Comparison of ENCODE assay signal across 8 mouse cellular contexts in genomic region chr6:119387801-119388649, GRCm38 (mm10). TPM values are rescaled to one million over a fixed set of nuclear protein-coding genes. Genes with fewer than 3 reads are reported as not detected.
A peak's percentile ranks its signal among the peaks of the same experiment; 100 is the strongest.
DNase-seq lines count a peak whose midpoint lies in the region; ATAC-seq lines count a peak whose summit lies in the region.

No protein-coding gene starts in this region.

- peak overlapping the region; percentile 93 for H3K9ac ChIP-seq in forebrain, embryonic 14.5 days (ENCODE audit: low read length)
- H3K9ac ChIP-seq in hindbrain, embryonic 12.5 days = peak overlapping the region; percentile 94
- H3K9ac ChIP-seq in midbrain, embryonic 12.5 days (replicated peaks) = peak overlapping the region; percentile 87
- peak overlapping the region; percentile 85 for H3K9ac ChIP-seq in stomach, embryonic 14.5 days (replicated peaks; ENCODE audit: low read depth, low read length)

- H3K27me3 ChIP-seq in forebrain, embryonic 14.5 days (replicated peaks; ENCODE audit: control insufficient read depth, insufficient read depth, low read length) = no peaks in the 10 kb centered on the region
- H3K27me3 ChIP-seq in hindbrain, embryonic 12.5 days = no peaks in the 10 kb centered on the region
- H3K27me3 ChIP-seq in midbrain, embryonic 12.5 days = no peaks in the 10 kb centered on the region
- H3K27me3 ChIP-seq in stomach, embryonic 14.5 days (ENCODE audit: control insufficient read depth, insufficient read depth, low read length) = no peaks in the 10 kb centered on the region

- WGBS in forebrain, embryonic 14.5 days = 2% methylated on average over 35 of the region's 76 CpGs
- under 1% methylated on average over 60 of the region's 76 CpGs for WGBS in hindbrain, embryonic 12.5 days
- 2% methylated on average over 23 of the region's 76 CpGs for WGBS in midbrain, embryonic 12.5 days
- under 1% methylated on average over 60 of the region's 76 CpGs for WGBS in stomach, embryonic 14.5 days

- peak overlapping the region; percentile 81 for H3K4me3 ChIP-seq in forebrain, embryonic 14.5 days (ENCODE audit: low read depth, low read length)
- peak overlapping the region; percentile 88 for H3K4me3 ChIP-seq in hindbrain, embryonic 12.5 days
- peak overlapping the region; percentile 87 for H3K4me3 ChIP-seq in midbrain, embryonic 12.5 days
- H3K4me3 ChIP-seq in stomach, embryonic 14.5 days (ENCODE audit: low read depth, low read length) = peak overlapping the region; percentile 69

- no peaks in the 10 kb centered on the region for H3K36me3 ChIP-seq in forebrain, embryonic 14.5 days (ENCODE audit: control insufficient read depth, insufficient read depth, low read length)
- no peaks in the 10 kb centered on the region for H3K36me3 ChIP-seq in hindbrain, embryonic 12.5 days
- 0 out of 2 replicates have a peak, but pooled peaks cover 5% of the 10 kb centered on the region for H3K36me3 ChIP-seq in midbrain, embryonic 12.5 days
- no peaks in the 10 kb centered on the region for H3K36me3 ChIP-seq in stomach, embryonic 14.5 days (ENCODE audit: control insufficient read depth, insufficient read depth, low read length)

- DNase-seq in left cerebral cortex, adult 18-20 months (ENCODE audit: low spot score in 2 of 2) = peak; percentile 8 to 12
- no peak for DNase-seq in left cerebral cortex, adult 11 months (ENCODE audit: low spot score)
- DNase-seq in c-Kit-negative CD71-positive TER-119-positive erythroid progenitor cells, embryonic 14.5 days (ENCODE audit: low read depth, low spot score) = peak; percentile 32
- peak; percentile 47 for DNase-seq in forebrain, embryonic 14.5 days (ENCODE audit: low spot score)
- DNase-seq in left cerebral cortex, postnatal 25 days (ENCODE audit: low spot score in 2 of 2) = peak; percentile 12 to 26

- H3K4me1 ChIP-seq in forebrain, embryonic 14.5 days (ENCODE audit: control insufficient read depth, insufficient read depth, low read length) = peaks cover 23% of the 10 kb centered on the region; the same call in 1 of the 2 replicates
- peaks cover 19% of the 10 kb centered on the region for H3K4me1 ChIP-seq in hindbrain, embryonic 12.5 days
- H3K4me1 ChIP-seq in midbrain, embryonic 12.5 days = peaks cover 14% of the 10 kb centered on the region
- peaks cover 6% of the 10 kb centered on the region; the same call in 1 of the 2 replicates for H3K4me1 ChIP-seq in stomach, embryonic 14.5 days (ENCODE audit: control insufficient read depth, insufficient read depth, low read length)

- H3K27ac ChIP-seq in forebrain, embryonic 14.5 days (ENCODE audit: low read depth, low read length) = peak overlapping the region; percentile 85
- H3K27ac ChIP-seq in hindbrain, embryonic 12.5 days = peak overlapping the region; percentile 94
- H3K27ac ChIP-seq in midbrain, embryonic 12.5 days (replicated peaks) = peak overlapping the region; percentile 93
- peak overlapping the region; percentile 75; the same call in 1 of the 2 replicates for H3K27ac ChIP-seq in stomach, embryonic 14.5 days (ENCODE audit: low read length)

- H3K4me2 ChIP-seq in forebrain, embryonic 14.5 days (ENCODE audit: low read length) = peak overlapping the region; percentile 88
- peak overlapping the region; percentile 74 for H3K4me2 ChIP-seq in hindbrain, embryonic 12.5 days (replicated peaks)
- H3K4me2 ChIP-seq in midbrain, embryonic 12.5 days (replicated peaks) = peak overlapping the region; percentile 86
- H3K4me2 ChIP-seq in stomach, embryonic 14.5 days (replicated peaks; ENCODE audit: low read depth, low read length) = peak overlapping the region; percentile 67

- intact Hi-C loops in left cerebral cortex, postnatal 25 days (cut with DNase I) = no loop called here

- H3K9me3 ChIP-seq in forebrain, embryonic 14.5 days (replicated peaks; ENCODE audit: control insufficient read depth, low read length) = no peaks in the 10 kb centered on the region
- no peaks in the 10 kb centered on the region for H3K9me3 ChIP-seq in hindbrain, embryonic 12.5 days (replicated peaks)
- no peaks in the 10 kb centered on the region for H3K9me3 ChIP-seq in midbrain, embryonic 12.5 days
- H3K9me3 ChIP-seq in stomach, embryonic 14.5 days (ENCODE audit: control insufficient read depth, low read depth, low read length) = no peaks in the 10 kb centered on the region

- peak; percentile 83 for ATAC-seq in forebrain, embryonic 14.5 days
- peak; percentile 92 for ATAC-seq in hindbrain, embryonic 12.5 days (ENCODE audit: low FRiP score)
- ATAC-seq in midbrain, embryonic 12.5 days (ENCODE audit: low FRiP score, low read depth) = peak; percentile 87
- peak; percentile 85 for ATAC-seq in stomach, embryonic 14.5 days (ENCODE audit: insufficient number of reproducible peaks, insufficient read depth, low FRiP score, low read depth)

RNA-seq across cellular contexts. Expression of gene Adipor2, which starts 29.5 kb away (rescaled TPM):
- 10 to 100 TPM; 39.3 to 40.0 TPM for total RNA-seq in left cerebral cortex, adult 18-20 months (2021)
- polyA plus RNA-seq in forebrain, embryonic 14.5 days (2014; fragmentation: Nextera tagmentation; extraction: Ambion mirVana) = 33.3 and 39.6 TPM in 2 replicates
- 35.0 and 37.0 TPM in 2 replicates for polyA plus RNA-seq in hindbrain, embryonic 12.5 days (2016; fragmentation: Nextera tagmentation; extraction: Ambion mirVana)
- total RNA-seq in left cerebral cortex, postnatal 25 days (2021) = 10 to 100 TPM; 36.6 to 40.2 TPM
- polyA plus RNA-seq in midbrain, embryonic 12.5 days (2016; fragmentation: Nextera tagmentation; extraction: Ambion mirVana) = 36.6 and 37.6 TPM in 2 replicates
- polyA plus RNA-seq in stomach, embryonic 14.5 days (2014; fragmentation: Nextera tagmentation; extraction: Ambion mirVana) = 37.5 and 37.9 TPM in 2 replicates

RNA-seq across cellular contexts. Expression of gene Lrtm2, which starts 57.5 kb away (rescaled TPM):
- total RNA-seq in left cerebral cortex, adult 18-20 months (2021) = 10 to 100 TPM; 68.4 to 71.3 TPM
- polyA plus RNA-seq in forebrain, embryonic 14.5 days (2014; fragmentation: Nextera tagmentation; extraction: Ambion mirVana) = 2.7 and 3.9 TPM in 2 replicates
- polyA plus RNA-seq in hindbrain, embryonic 12.5 days (2016; fragmentation: Nextera tagmentation; extraction: Ambion mirVana) = 0.68 and 0.80 TPM in 2 replicates
- total RNA-seq in left cerebral cortex, postnatal 25 days (2021) = 10 to 100 TPM; 52.0 to 56.5 TPM
- polyA plus RNA-seq in midbrain, embryonic 12.5 days (2016; fragmentation: Nextera tagmentation; extraction: Ambion mirVana) = 0.54 and 0.60 TPM in 2 replicates
- polyA plus RNA-seq in stomach, embryonic 14.5 days (2014; fragmentation: Nextera tagmentation; extraction: Ambion mirVana) = 0.23 and 0.38 TPM in 2 replicates
